Mouse (Mus musculus) cerebellum, postnatal 25 days (tissue): ENCODE results near the gene Ranbp1.
"Not testable (repeated sequence)": the region's sequence is repeated elsewhere in the genome, so short reads cannot be mapped to it uniquely, and the experiment has no call there.

Experiments
- DNase-seq, 2 experiments: peaks; one replicate each; pipeline ENCODE4 v3.0.0; 2021; ENCODE audit warnings: mixed read lengths in 2 of 2

Gene Ranbp1

DNA sequence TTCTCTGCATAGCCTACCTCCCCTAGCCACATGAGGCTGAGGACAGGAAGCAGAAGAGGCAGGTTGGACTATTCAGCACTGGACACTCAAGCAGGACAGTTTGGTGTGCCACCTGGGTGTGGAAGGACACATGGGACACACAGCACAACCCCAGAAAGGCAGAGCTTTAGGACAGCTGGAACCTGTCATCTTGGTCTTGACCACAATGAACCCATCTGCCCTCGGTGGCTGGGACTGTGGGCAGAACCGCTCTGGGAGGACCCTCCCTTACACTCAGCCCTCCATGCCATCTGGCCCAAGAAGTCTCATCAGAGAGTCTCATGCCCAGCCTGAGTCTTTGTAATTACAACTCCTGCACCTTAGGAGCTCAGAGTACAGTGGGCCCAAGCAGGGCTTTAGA is 48.5 kb downstream of the Ranbp1 start:
- no peak for DNase-seq

- no peak for DNase-seq
Observed at GRCm38 (mm10) chr16:18198365-18199098, 50.0 kb downstream of the Ranbp1 start.

DNA sequence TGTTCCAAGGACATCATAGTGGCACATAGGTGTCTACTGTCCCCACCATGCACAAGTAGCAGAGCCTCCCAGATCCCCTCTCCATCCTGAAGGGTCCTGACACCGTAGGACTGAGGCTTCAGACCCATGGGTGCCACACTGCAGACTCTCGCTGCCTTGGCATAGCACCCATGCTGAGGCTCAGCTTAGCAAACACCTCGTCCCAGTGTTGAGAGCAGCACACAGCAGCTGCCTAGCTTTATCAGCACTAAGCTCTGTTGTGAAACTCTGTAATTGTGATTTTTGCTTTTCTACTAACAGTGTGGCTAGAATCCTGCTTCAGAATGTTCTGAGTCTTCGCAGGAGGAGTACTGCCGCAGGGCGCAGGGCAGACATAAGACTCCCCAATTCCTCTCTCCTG is 50.7 kb downstream of the Ranbp1 start:
- no peak for DNase-seq

- not testable (repeated sequence) for DNase-seq
Observed at GRCm38 (mm10) chr16:18195561-18195960, 53.0 kb downstream of the Ranbp1 start.

- DNase-seq = no peak
Observed at GRCm38 (mm10) chr16:18195068-18195467, 53.5 kb downstream of the Ranbp1 start.

GRCm38 (mm10) chr16:18194208-18194985 is 54.1 kb downstream of the Ranbp1 start:
- peak in 1 of 2 experiments; percentile 47 for DNase-seq

- no peak for DNase-seq
Observed at GRCm38 (mm10) chr16:18191006-18191405, 57.5 kb downstream of the Ranbp1 start.
